Mouse (Mus musculus): ENCODE measurements around the gene Cdkal1. TPM values are rescaled to one million over a fixed set of nuclear protein-coding genes. Genes with fewer than 3 reads are reported as not detected.

The Cdkal1 gene
- total and polyA plus RNA-seq, 2 experiments from 2014 or later: 11.1 to 18.9 TPM

DNA sequence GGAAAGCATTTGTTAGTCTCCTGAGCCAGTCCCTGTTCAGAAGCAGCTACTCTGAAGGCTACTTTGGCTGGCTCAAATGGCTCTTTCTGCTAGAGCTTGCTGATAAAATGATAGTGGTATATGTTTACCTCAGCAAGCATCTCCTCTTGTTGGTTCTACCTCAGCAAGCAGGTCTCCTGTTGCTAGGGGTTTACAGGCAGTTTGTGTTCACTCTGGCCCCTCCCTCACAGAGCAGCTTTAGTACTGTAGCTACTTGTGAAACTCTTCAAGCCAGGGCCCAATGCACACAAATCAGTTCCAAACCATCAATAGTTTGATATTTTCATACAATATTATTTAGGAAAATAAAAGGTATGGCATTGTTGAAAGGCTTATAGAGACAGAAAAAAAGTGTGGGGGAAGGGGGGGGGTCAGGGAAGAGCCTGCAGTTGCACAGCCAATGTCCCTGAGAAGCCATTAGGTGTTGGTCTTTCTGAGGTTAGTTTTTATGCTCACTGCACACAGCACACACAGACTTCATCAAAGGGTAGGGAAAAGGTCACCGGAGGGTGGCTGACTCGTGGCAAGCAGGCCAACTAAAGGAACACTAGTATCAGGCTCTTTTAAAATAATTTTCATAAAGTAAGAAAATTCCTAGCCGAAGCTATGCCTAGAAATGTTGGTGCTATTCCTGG lies 499.9 kb downstream of the Cdkal1 start:
- Histone ChIP-seq H3K27ac (no peak overlapping the region), H3K9me3 (ENCODE audit: low read length) (no peaks in the 10 kb centered on the region), H3K36me3 (ENCODE audit: insufficient read depth, low read length) (no peaks in the 10 kb centered on the region), H3K4me3 (ENCODE audit: low read length) (no peak overlapping the region), H3K9ac (replicated peaks; ENCODE audit: low read length) (no peak overlapping the region), H3K4me2 (ENCODE audit: low read depth, low read length) (no peak overlapping the region), H3K4me1 (ENCODE audit: insufficient read depth, low read length) (peaks cover 14% of the 10 kb centered on the region), H3K27me3 (ENCODE audit: insufficient read depth, low read length) (no peaks in the 10 kb centered on the region)
- TF ChIP-seq CTCF (IDR thresholded peaks at IDR 0.05; ENCODE audit: low read depth): no peak
- ATAC-seq (peak; percentile 47), DNase-seq (ENCODE audit: low spot score) (no peak)
- 53% methylated on average over 3 of the region's 3 CpGs for WGBS

DNA sequence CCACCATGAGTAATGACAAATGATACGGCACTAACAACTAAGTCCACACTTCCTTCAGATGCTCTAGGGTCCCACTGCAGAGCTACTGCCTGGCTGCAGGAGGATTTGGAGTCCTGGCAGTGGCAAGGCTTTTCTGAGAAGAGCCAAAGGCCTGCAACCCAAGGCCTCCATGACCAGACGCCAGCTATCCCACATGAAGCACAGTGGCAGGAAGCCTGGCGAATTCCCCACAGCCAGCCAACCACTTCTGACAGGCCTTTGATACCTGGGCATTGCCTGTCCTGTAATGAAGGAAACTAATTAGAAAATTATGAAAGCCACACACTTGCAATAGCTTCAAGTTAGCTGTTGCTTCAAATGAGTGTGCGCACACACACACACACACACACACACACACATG lies 500.5 kb downstream of the Cdkal1 start:
- Histone ChIP-seq H3K9ac (replicated peaks; ENCODE audit: low read length) (no peak overlapping the region), H3K4me3 (ENCODE audit: low read length) (no peak overlapping the region), H3K27ac (no peak overlapping the region), H3K36me3 (ENCODE audit: insufficient read depth, low read length) (no peaks in the 10 kb centered on the region), H3K4me1 (ENCODE audit: insufficient read depth, low read length) (peaks cover 14% of the 10 kb centered on the region), H3K4me2 (ENCODE audit: low read depth, low read length) (no peak overlapping the region), H3K27me3 (ENCODE audit: insufficient read depth, low read length) (no peaks in the 10 kb centered on the region), H3K9me3 (ENCODE audit: low read length) (no peaks in the 10 kb centered on the region)
- TF ChIP-seq CTCF (IDR thresholded peaks at IDR 0.05; ENCODE audit: low read depth): no peak
- no peak for DNase-seq (ENCODE audit: low spot score)
- 87% methylated on average over 4 of the region's 4 CpGs for WGBS
- no peak for ATAC-seq

DNA sequence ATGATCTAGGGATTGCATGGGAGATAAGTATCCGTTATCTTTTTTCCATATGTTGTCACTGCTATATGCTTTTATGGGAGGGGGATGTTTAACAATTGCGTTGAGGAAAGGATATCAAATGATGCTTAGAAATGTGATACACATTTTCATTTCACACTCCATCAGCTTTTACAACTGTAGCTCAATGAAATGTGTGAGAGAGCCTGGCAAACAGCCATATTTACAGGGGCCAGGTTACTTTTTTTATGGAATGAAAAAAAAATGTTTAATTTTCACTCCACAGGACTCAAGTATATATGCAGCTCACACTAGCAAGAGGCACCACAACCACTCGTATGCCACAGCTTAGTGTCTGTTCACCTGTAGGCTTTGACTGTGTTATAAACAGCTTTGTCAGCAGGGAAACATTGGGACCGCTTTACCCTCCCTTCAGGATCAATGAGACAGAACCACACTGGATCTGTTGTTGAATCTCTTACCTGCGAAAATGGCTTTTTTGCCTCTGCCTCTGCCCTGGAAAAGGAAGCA lies 501.5 kb downstream of the Cdkal1 start:
- Histone ChIP-seq H3K9me3 (ENCODE audit: low read length) (no peaks in the 10 kb centered on the region), H3K27ac (no peak overlapping the region), H3K27me3 (ENCODE audit: insufficient read depth, low read length) (no peaks in the 10 kb centered on the region), H3K4me3 (ENCODE audit: low read length) (no peak overlapping the region), H3K4me1 (ENCODE audit: insufficient read depth, low read length) (peaks cover 22% of the 10 kb centered on the region), H3K36me3 (ENCODE audit: insufficient read depth, low read length) (no peaks in the 10 kb centered on the region), H3K4me2 (ENCODE audit: low read depth, low read length) (no peak overlapping the region), H3K9ac (replicated peaks; ENCODE audit: low read length) (no peak overlapping the region)
- no peak for TF ChIP-seq CTCF (IDR thresholded peaks at IDR 0.05; ENCODE audit: low read depth)
- ATAC-seq: no peak
- 70% methylated on average over 5 of the region's 5 CpGs for WGBS
- DNase-seq (ENCODE audit: low spot score): no peak

DNA sequence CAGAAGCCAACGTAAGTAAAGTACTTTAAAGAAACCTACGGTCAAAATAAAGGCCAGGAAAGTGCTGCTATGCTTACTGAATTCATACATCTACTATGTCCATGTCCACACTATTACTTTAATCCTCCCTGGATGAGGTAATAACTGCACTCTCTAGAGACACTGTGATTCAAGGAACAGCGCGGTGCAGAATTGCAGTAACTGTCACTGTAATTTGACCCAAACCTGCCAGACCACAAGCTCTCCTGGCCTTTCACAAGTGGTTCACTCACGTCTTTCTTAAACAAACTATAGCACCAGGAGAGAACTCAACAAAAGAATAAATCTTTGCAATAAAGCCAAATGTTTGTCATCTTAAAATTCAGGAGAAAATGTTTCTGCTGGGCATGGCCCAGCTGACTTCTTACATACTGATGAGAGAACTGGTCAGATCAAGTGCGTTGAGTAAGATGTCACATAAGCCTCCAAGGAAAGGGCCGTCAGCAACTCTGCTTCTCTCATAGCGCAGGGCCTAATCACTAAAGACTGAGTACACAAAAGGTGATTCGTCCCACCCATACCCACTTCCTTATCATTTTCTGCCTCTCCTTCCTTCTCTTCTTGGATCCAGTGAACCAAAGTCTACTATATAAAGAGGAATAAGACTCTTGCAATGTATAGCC lies 504.3 kb downstream of the Cdkal1 start:
- ATAC-seq (no peak), DNase-seq (ENCODE audit: low spot score) (no peak)
- Histone ChIP-seq H3K27ac (no peak overlapping the region), H3K4me3 (ENCODE audit: low read length) (no peak overlapping the region), H3K4me1 (ENCODE audit: insufficient read depth, low read length) (peaks cover 17% of the 10 kb centered on the region), H3K9ac (replicated peaks; ENCODE audit: low read length) (no peak overlapping the region), H3K4me2 (ENCODE audit: low read depth, low read length) (no peak overlapping the region), H3K36me3 (ENCODE audit: insufficient read depth, low read length) (no peaks in the 10 kb centered on the region), H3K27me3 (ENCODE audit: insufficient read depth, low read length) (no peaks in the 10 kb centered on the region), H3K9me3 (ENCODE audit: low read length) (no peaks in the 10 kb centered on the region)
- WGBS: 86% methylated on average over 9 of the region's 9 CpGs
- no peak for TF ChIP-seq CTCF (IDR thresholded peaks at IDR 0.05; ENCODE audit: low read depth)

DNA sequence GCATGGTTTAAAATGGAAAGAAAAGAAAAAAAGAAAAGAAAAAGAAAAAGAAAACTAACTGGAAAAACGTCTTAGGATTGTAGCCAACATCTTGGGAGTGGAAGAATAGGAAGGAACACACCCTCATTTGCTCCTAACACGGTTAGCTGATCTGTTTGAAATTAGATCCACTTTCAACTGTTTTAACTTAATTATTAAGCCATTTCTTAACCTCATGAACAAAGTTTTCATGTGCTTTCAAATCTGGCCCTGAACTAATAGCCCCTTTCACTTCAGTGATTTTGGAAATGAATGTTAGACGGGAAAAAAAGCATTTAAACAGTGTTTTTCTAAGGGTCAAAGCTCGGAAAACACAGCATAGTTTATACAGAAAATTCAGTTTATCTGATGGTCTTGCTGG lies 505.5 kb downstream of the Cdkal1 start:
- ATAC-seq (no peak), DNase-seq (ENCODE audit: low spot score) (no peak)
- Histone ChIP-seq H3K9ac (replicated peaks; ENCODE audit: low read length) (no peak overlapping the region), H3K4me3 (ENCODE audit: low read length) (no peak overlapping the region), H3K27me3 (ENCODE audit: insufficient read depth, low read length) (no peaks in the 10 kb centered on the region), H3K4me2 (ENCODE audit: low read depth, low read length) (no peak overlapping the region), H3K27ac (no peak overlapping the region), H3K36me3 (ENCODE audit: insufficient read depth, low read length) (no peaks in the 10 kb centered on the region), H3K9me3 (ENCODE audit: low read length) (no peaks in the 10 kb centered on the region), H3K4me1 (ENCODE audit: insufficient read depth, low read length) (peaks cover 10% of the 10 kb centered on the region; the same call in 1 of the 2 replicates)
- WGBS: 64% methylated on average over 4 of the region's 4 CpGs
- no peak for TF ChIP-seq CTCF (IDR thresholded peaks at IDR 0.05; ENCODE audit: low read depth)

DNA sequence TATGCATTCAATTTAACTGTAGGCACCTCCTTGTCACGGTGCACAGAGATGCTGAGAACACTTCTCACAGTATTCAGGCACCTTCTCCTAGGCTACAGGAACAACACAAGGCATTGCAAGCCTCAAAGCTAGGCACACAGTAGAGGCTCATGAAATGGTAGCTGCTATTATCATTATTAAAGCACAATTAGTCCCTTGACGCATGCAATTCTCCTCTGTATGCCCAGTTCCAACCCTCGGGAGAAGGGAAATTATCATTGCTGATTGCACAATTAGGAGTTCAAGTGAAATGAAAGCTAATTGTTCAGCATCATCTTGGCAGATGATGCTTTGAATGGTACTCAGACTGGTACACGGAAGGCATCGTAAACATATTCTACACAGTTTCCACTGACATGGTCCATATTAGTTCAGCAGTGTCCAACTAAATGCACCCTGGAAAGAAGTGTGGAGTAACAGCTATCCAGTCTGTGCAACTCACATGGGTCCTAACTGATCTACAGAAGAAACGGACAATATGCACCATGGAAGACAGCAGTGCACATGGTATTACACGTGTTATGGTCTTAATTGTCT lies 506.0 kb downstream of the Cdkal1 start:
- H3K27me3 ChIP-seq (ENCODE audit: insufficient read depth, low read length): no peaks in the 10 kb centered on the region

More for the DNA sequence above, 506.0 kb downstream of the Cdkal1 start:
- 57% methylated on average over 7 of the region's 7 CpGs for WGBS
- no peak overlapping the region for H3K4me3 ChIP-seq (ENCODE audit: low read length)
- no peak overlapping the region for H3K27ac ChIP-seq
- peak; percentile 45 for DNase-seq (ENCODE audit: low spot score)
- H3K9me3 ChIP-seq (ENCODE audit: low read length): no peaks in the 10 kb centered on the region
- TF ChIP-seq CTCF (IDR thresholded peaks at IDR 0.05; ENCODE audit: low read depth): no peak
- no peak overlapping the region for H3K4me2 ChIP-seq (ENCODE audit: low read depth, low read length)
- no peaks in the 10 kb centered on the region for H3K36me3 ChIP-seq (ENCODE audit: insufficient read depth, low read length)
- H3K9ac ChIP-seq (replicated peaks; ENCODE audit: low read length): no peak overlapping the region
- ATAC-seq: peak; percentile 49; the same call in 1 of the 2 replicates
- peaks cover 10% of the 10 kb centered on the region; the same call in 1 of the 2 replicates for H3K4me1 ChIP-seq (ENCODE audit: insufficient read depth, low read length)
